Mouse (Mus musculus): ENCODE data around the gene Chchd1. TPM values are rescaled to one million over a fixed set of nuclear protein-coding genes. Genes with fewer than 3 reads are reported as not detected.
"Not testable (repeated sequence)": the region's sequence is repeated elsewhere in the genome, so short reads cannot be mapped to it uniquely, and the experiment has no call there.

Chchd1 gene
- total and polyA plus RNA-seq, 3 experiments = 66.8 to 126 (median 98.8) TPM

GRCm38 (mm10) chr14:20696986-20697385, 5.8 kb upstream of the Chchd1 start:
- H3K27ac ChIP-seq = 0 out of 2 replicates have a peak overlapping the region, but pooled peaks have one; percentile 11
- TF ChIP-seq CTCF (IDR thresholded peaks at IDR 0.05) (peak; percentile 73), POLR2A (IDR thresholded peaks at IDR 0.05; ENCODE audit: insufficient read depth, low read depth, low read length) (no peak), EP300 (IDR thresholded peaks at IDR 0.05; ENCODE audit: insufficient read depth, low read depth, low read length) (0 out of 2 replicates have a peak, but pooled peaks have one; percentile 51)
- WGBS = 3% methylated on average over 1 of the region's 1 CpGs
- intact Hi-C loops (cut with DNase I) = no loop called here
- 0 out of 2 replicates have a peak, but pooled peaks cover 1% of the 10 kb centered on the region for H3K79me2 ChIP-seq (replicated peaks; ENCODE audit: control insufficient read depth, insufficient read depth, low read length)
- peak in 1 of 2 experiments; percentile 50 for DNase-seq
- peaks cover 20% of the 10 kb centered on the region for H3K4me1 ChIP-seq (ENCODE audit: control insufficient read depth, insufficient read depth, low read length)
- H3K27me3 ChIP-seq (ENCODE audit: control insufficient read depth, insufficient read depth, low read length) = no peaks in the 10 kb centered on the region
- H3K36me3 ChIP-seq (ENCODE audit: control insufficient read depth, insufficient read depth, low read length) = peaks cover 31% of the 10 kb centered on the region
- no peak overlapping the region for H3K9ac ChIP-seq (ENCODE audit: low read depth, low read length)
- H3K4me3 ChIP-seq = no peak overlapping the region

GRCm38 (mm10) chr14:20698515-20698914, 4.3 kb upstream of the Chchd1 start:
- Histone ChIP-seq H3K4me1 (ENCODE audit: control insufficient read depth, insufficient read depth, low read length) (peaks cover 20% of the 10 kb centered on the region), H3K79me2 (replicated peaks; ENCODE audit: control insufficient read depth, insufficient read depth, low read length) (0 out of 2 replicates have a peak, but pooled peaks cover 1% of the 10 kb centered on the region), H3K9ac (ENCODE audit: low read depth, low read length) (no peak overlapping the region), H3K4me3 (no peak overlapping the region), H3K27me3 (ENCODE audit: control insufficient read depth, insufficient read depth, low read length) (no peaks in the 10 kb centered on the region), H3K36me3 (ENCODE audit: control insufficient read depth, insufficient read depth, low read length) (peaks cover 31% of the 10 kb centered on the region), H3K27ac (no peak overlapping the region)
- intact Hi-C loops (cut with DNase I) = no loop called here
- DNase-seq = no peak
- 41% methylated on average over 2 of the region's 2 CpGs for WGBS
- TF ChIP-seq EP300 (IDR thresholded peaks at IDR 0.05; ENCODE audit: insufficient read depth, low read depth, low read length) (no peak), POLR2A (IDR thresholded peaks at IDR 0.05; ENCODE audit: insufficient read depth, low read depth, low read length) (no peak), CTCF (IDR thresholded peaks at IDR 0.05) (no peak)

DNA sequence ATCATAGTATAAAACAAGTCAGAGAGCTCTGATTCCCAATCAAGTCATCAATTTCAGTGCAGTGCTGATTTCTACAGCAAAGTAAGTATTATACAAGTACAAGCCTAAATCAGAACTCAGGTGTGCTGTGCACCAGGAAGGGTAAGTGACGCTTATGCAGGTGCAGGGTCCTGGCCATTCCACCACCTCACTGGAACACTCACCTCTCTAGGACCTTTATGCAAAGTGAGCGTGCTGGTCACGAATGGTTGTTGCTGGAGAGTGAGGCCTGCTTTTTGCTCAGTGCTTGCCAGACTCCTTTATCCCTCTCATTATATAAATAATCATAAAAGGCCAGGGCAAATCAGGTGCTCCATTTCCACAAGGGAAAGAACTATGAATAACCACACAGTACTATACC, 2.4 kb upstream of the Chchd1 start:
- Histone ChIP-seq H3K27ac (peak overlapping the region; percentile 6; the same call in 1 of the 2 replicates), H3K4me1 (ENCODE audit: control insufficient read depth, insufficient read depth, low read length) (peaks cover 17% of the 10 kb centered on the region), H3K36me3 (ENCODE audit: control insufficient read depth, insufficient read depth, low read length) (peaks cover 31% of the 10 kb centered on the region), H3K4me3 (no peak overlapping the region), H3K27me3 (ENCODE audit: control insufficient read depth, insufficient read depth, low read length) (no peaks in the 10 kb centered on the region), H3K79me2 (replicated peaks; ENCODE audit: control insufficient read depth, insufficient read depth, low read length) (0 out of 2 replicates have a peak, but pooled peaks cover 1% of the 10 kb centered on the region), H3K9ac (ENCODE audit: low read depth, low read length) (no peak overlapping the region)
- 59% methylated on average over 3 of the region's 3 CpGs for WGBS
- intact Hi-C loops (cut with DNase I) = no loop called here
- TF ChIP-seq CTCF (IDR thresholded peaks at IDR 0.05) (no peak), EP300 (IDR thresholded peaks at IDR 0.05; ENCODE audit: insufficient read depth, low read depth, low read length) (no peak), POLR2A (IDR thresholded peaks at IDR 0.05; ENCODE audit: insufficient read depth, low read depth, low read length) (no peak)
- no peak for DNase-seq

DNA sequence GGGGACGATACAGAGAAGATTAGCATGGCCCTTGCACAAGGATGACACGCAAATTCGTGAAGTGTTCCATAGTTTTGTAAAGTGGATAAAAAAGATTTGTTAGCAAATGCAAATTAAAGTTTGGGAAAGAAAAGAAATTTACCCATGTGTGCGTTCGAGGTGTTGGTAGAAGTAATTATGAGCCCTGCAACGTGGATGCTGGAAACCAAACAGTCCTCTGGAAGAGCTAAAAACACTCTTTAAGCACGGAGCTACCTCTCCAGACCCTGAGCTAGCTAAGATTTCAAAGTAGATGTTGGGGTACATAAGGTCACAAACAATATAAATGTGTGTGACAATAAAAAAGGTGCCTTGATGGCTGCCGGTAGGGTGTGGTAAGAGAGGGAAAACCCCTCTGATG, 1.3 kb upstream of the Chchd1 start:
- Histone ChIP-seq H3K27ac (peak overlapping the region; percentile 95), H3K27me3 (ENCODE audit: control insufficient read depth, insufficient read depth, low read length) (no peaks in the 10 kb centered on the region), H3K79me2 (replicated peaks; ENCODE audit: control insufficient read depth, insufficient read depth, low read length) (0 out of 2 replicates have a peak, but pooled peaks cover 1% of the 10 kb centered on the region), H3K4me3 (peak overlapping the region; percentile 93), H3K4me1 (ENCODE audit: control insufficient read depth, insufficient read depth, low read length) (peaks cover 13% of the 10 kb centered on the region), H3K9ac (ENCODE audit: low read depth, low read length) (no peak overlapping the region; the same call in 1 of the 2 replicates), H3K36me3 (ENCODE audit: control insufficient read depth, insufficient read depth, low read length) (peaks cover 31% of the 10 kb centered on the region)
- DNase-seq = no peak
- TF ChIP-seq EP300 (IDR thresholded peaks at IDR 0.05; ENCODE audit: insufficient read depth, low read depth, low read length) (no peak), POLR2A (IDR thresholded peaks at IDR 0.05; ENCODE audit: insufficient read depth, low read depth, low read length) (no peak), CTCF (IDR thresholded peaks at IDR 0.05) (no peak)
- intact Hi-C loops (cut with DNase I) = no loop called here
- WGBS = 60% methylated on average over 8 of the region's 8 CpGs

- H3K4me3 ChIP-seq = peak overlapping the region; percentile 93
- H3K27me3 ChIP-seq (ENCODE audit: control insufficient read depth, insufficient read depth, low read length) = no peaks in the 10 kb centered on the region
- no peak for DNase-seq
- H3K79me2 ChIP-seq (replicated peaks; ENCODE audit: control insufficient read depth, insufficient read depth, low read length) = 0 out of 2 replicates have a peak, but pooled peaks cover 1% of the 10 kb centered on the region
- peak overlapping the region; percentile 97 for H3K9ac ChIP-seq (ENCODE audit: low read depth, low read length)
- intact Hi-C loops (cut with DNase I) = loop anchor here (2.0 kb wide), 1 partner anchor 27 kb away; the partner anchor contains the start of gene Sec24c
- peaks cover 7% of the 10 kb centered on the region for H3K4me1 ChIP-seq (ENCODE audit: control insufficient read depth, insufficient read depth, low read length)
- 5% methylated on average over 15 of the region's 15 CpGs for WGBS
- H3K27ac ChIP-seq = peak overlapping the region; percentile 95
- TF ChIP-seq CTCF (IDR thresholded peaks at IDR 0.05) = no peak
- TF ChIP-seq POLR2A (IDR thresholded peaks at IDR 0.05; ENCODE audit: insufficient read depth, low read depth, low read length) = no peak
- TF ChIP-seq EP300 (IDR thresholded peaks at IDR 0.05; ENCODE audit: insufficient read depth, low read depth, low read length) = no peak
- H3K36me3 ChIP-seq (ENCODE audit: control insufficient read depth, insufficient read depth, low read length) = peaks cover 28% of the 10 kb centered on the region
Observed at GRCm38 (mm10) chr14:20702096-20702740, 588 bp upstream of the Chchd1 start.

- H3K27me3 ChIP-seq (ENCODE audit: control insufficient read depth, insufficient read depth, low read length); H3K79me2 ChIP-seq (replicated peaks; ENCODE audit: control insufficient read depth, insufficient read depth, low read length); DNase-seq; H3K4me1 ChIP-seq (ENCODE audit: control insufficient read depth, insufficient read depth, low read length): not testable (repeated sequence)
- intact Hi-C loops (cut with DNase I) = loop anchor here (2.0 kb wide), 1 partner anchor 29 kb away; the partner anchor contains the start of gene Sec24c
- Histone ChIP-seq H3K27ac (peak overlapping the region; percentile 95; the same call in 1 of the 2 replicates), H3K36me3 (ENCODE audit: control insufficient read depth, insufficient read depth, low read length) (peaks cover 22% of the 10 kb centered on the region), H3K9ac (ENCODE audit: low read depth, low read length) (peak overlapping the region; percentile 97), H3K4me3 (peak overlapping the region; percentile 93)
- WGBS = 8% methylated on average over 8 of the region's 8 CpGs
Observed at GRCm38 (mm10) chr14:20703461-20703860, 655 bp downstream of the Chchd1 start.

All from heart, adult 2 months (tissue).